Mouse (Mus musculus) ovary, postnatal 36 days (tissue): Measurements from ENCODE around the gene Gga1.

Experiments
- DNase-seq: peaks from one replicate; pipeline ENCODE4 v3.0.0; 2022; ENCODE audit warnings: low spot score, mixed read lengths

Gene Gga1

GRCm38 (mm10) chr15:78937963-78938362 lies 61.0 kb downstream of the Gga1 start:
- no peak for DNase-seq

GRCm38 (mm10) chr15:78940325-78940724 lies 63.3 kb downstream of the Gga1 start:
- DNase-seq = no peak

GRCm38 (mm10) chr15:78942663-78943062 lies 65.7 kb downstream of the Gga1 start:
- DNase-seq = peak; percentile 78
